Mouse (Mus musculus): ENCODE results near the gene Prom1. TPM values are rescaled to one million over a fixed set of nuclear protein-coding genes. Genes with fewer than 3 reads are reported as not detected.

The Prom1 gene
- total and polyA plus RNA-seq, 2 experiments from 2014 or later: 13.4 to 14.2 TPM

- no peak for ATAC-seq (ENCODE audit: low FRiP score)
- no peak overlapping the region for H3K9ac ChIP-seq (replicated peaks; ENCODE audit: low read length, poor library complexity, severe bottlenecking)
- WGBS: 86% methylated on average over 1 of the region's 1 CpGs
These were observed 124.8 kb downstream of the Prom1 start for GRCm38 (mm10) chr5:43976821-43977561.

GRCm38 (mm10) chr5:43974166-43974565 is 127.7 kb downstream of the Prom1 start:
- no peaks in the 10 kb centered on the region for H3K9me3 ChIP-seq (ENCODE audit: low read length)
- no peaks in the 10 kb centered on the region for H3K4me1 ChIP-seq (ENCODE audit: insufficient read depth, low read length)
- no peaks in the 10 kb centered on the region for H3K36me3 ChIP-seq (ENCODE audit: insufficient read depth, low read length)
- no peak overlapping the region for H3K27ac ChIP-seq (ENCODE audit: low read depth, low read length)
- no peaks in the 10 kb centered on the region for H3K27me3 ChIP-seq (ENCODE audit: insufficient read depth, low read length)
- H3K4me3 ChIP-seq (ENCODE audit: low read depth, low read length): no peak overlapping the region
- TF ChIP-seq CTCF (IDR thresholded peaks at IDR 0.05): no peak
- no peak overlapping the region for H3K4me2 ChIP-seq (ENCODE audit: low read depth, low read length, poor library complexity, severe bottlenecking)
- ATAC-seq (ENCODE audit: low FRiP score) (no peak), DNase-seq (ENCODE audit: low spot score) (no peak)
- WGBS: 88% methylated on average over 6 of the region's 6 CpGs
- H3K9ac ChIP-seq (replicated peaks; ENCODE audit: low read length, poor library complexity, severe bottlenecking): no peak overlapping the region

More at GRCm38 (mm10) chr5:43976821-43977561, 124.8 kb downstream of the Prom1 start:
- no peak for DNase-seq (ENCODE audit: low spot score)
- Histone ChIP-seq H3K27ac (ENCODE audit: low read depth, low read length) (no peak overlapping the region), H3K4me3 (ENCODE audit: low read depth, low read length) (no peak overlapping the region), H3K36me3 (ENCODE audit: insufficient read depth, low read length) (no peaks in the 10 kb centered on the region), H3K9me3 (ENCODE audit: low read length) (no peaks in the 10 kb centered on the region), H3K27me3 (ENCODE audit: insufficient read depth, low read length) (no peaks in the 10 kb centered on the region), H3K4me2 (ENCODE audit: low read depth, low read length, poor library complexity, severe bottlenecking) (no peak overlapping the region), H3K4me1 (ENCODE audit: insufficient read depth, low read length) (no peaks in the 10 kb centered on the region)
- TF ChIP-seq CTCF (IDR thresholded peaks at IDR 0.05): no peak

GRCm38 (mm10) chr5:43971156-43971555 is 130.7 kb downstream of the Prom1 start:
- no peak for ATAC-seq (ENCODE audit: low FRiP score)
- no peaks in the 10 kb centered on the region for H3K4me1 ChIP-seq (ENCODE audit: insufficient read depth, low read length)
- no peak overlapping the region for H3K27ac ChIP-seq (ENCODE audit: low read depth, low read length)
- no peaks in the 10 kb centered on the region for H3K9me3 ChIP-seq (ENCODE audit: low read length)
- H3K4me3 ChIP-seq (ENCODE audit: low read depth, low read length): no peak overlapping the region
- WGBS: 85% methylated on average over 2 of the region's 2 CpGs
- no peak for TF ChIP-seq CTCF (IDR thresholded peaks at IDR 0.05)
- no peaks in the 10 kb centered on the region for H3K36me3 ChIP-seq (ENCODE audit: insufficient read depth, low read length)
- H3K27me3 ChIP-seq (ENCODE audit: insufficient read depth, low read length): no peaks in the 10 kb centered on the region
- no peak overlapping the region for H3K4me2 ChIP-seq (ENCODE audit: low read depth, low read length, poor library complexity, severe bottlenecking)
- no peak overlapping the region for H3K9ac ChIP-seq (replicated peaks; ENCODE audit: low read length, poor library complexity, severe bottlenecking)
- no peak for DNase-seq (ENCODE audit: low spot score)

- no peak for ATAC-seq (ENCODE audit: low FRiP score)
- 86% methylated on average over 2 of the region's 2 CpGs for WGBS
- DNase-seq (ENCODE audit: low spot score): no peak
- H3K9ac ChIP-seq (replicated peaks; ENCODE audit: low read length, poor library complexity, severe bottlenecking): no peak overlapping the region
- H3K27me3 ChIP-seq (ENCODE audit: insufficient read depth, low read length): no peaks in the 10 kb centered on the region
- no peaks in the 10 kb centered on the region for H3K4me1 ChIP-seq (ENCODE audit: insufficient read depth, low read length)
- no peak overlapping the region for H3K4me3 ChIP-seq (ENCODE audit: low read depth, low read length)
- TF ChIP-seq CTCF (IDR thresholded peaks at IDR 0.05): no peak
- H3K4me2 ChIP-seq (ENCODE audit: low read depth, low read length, poor library complexity, severe bottlenecking): no peak overlapping the region
- H3K9me3 ChIP-seq (ENCODE audit: low read length): no peaks in the 10 kb centered on the region
- no peaks in the 10 kb centered on the region for H3K36me3 ChIP-seq (ENCODE audit: insufficient read depth, low read length)
- H3K27ac ChIP-seq (ENCODE audit: low read depth, low read length): no peak overlapping the region
These were observed 131.3 kb downstream of the Prom1 start for GRCm38 (mm10) chr5:43970532-43970931.

GRCm38 (mm10) chr5:43968634-43969033 is 133.2 kb downstream of the Prom1 start:
- Histone ChIP-seq H3K27ac (ENCODE audit: low read depth, low read length) (no peak overlapping the region), H3K36me3 (ENCODE audit: insufficient read depth, low read length) (no peaks in the 10 kb centered on the region), H3K4me1 (ENCODE audit: insufficient read depth, low read length) (no peaks in the 10 kb centered on the region), H3K4me2 (ENCODE audit: low read depth, low read length, poor library complexity, severe bottlenecking) (no peak overlapping the region), H3K9me3 (ENCODE audit: low read length) (no peaks in the 10 kb centered on the region), H3K4me3 (ENCODE audit: low read depth, low read length) (no peak overlapping the region), H3K9ac (replicated peaks; ENCODE audit: low read length, poor library complexity, severe bottlenecking) (no peak overlapping the region), H3K27me3 (ENCODE audit: insufficient read depth, low read length) (no peaks in the 10 kb centered on the region)
- DNase-seq (ENCODE audit: low spot score) (no peak), ATAC-seq (ENCODE audit: low FRiP score) (no peak)
- no peak for TF ChIP-seq CTCF (IDR thresholded peaks at IDR 0.05)
- WGBS: 66% methylated on average over 2 of the region's 2 CpGs

DNA sequence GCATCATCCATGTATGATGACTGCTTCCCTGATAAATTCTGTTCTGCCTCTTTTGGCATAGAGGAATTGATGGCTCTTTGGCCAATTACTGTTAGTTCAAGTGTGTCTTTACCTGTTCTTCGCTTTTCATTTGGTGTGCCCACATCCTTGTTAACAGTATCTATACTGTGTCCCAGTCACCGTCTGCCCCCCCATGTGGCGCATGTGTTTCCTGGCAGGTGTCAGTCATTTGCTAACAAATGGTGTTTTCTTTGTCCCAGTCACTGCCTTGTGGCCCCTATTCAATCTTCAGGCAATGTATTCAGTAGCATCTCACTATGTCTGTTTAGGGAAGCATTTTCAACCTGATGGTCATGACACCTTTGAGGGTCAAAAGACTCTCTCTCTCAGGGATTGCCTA is 140.8 kb downstream of the Prom1 start:
- Histone ChIP-seq H3K4me3 (ENCODE audit: low read depth, low read length) (no peak overlapping the region), H3K27me3 (ENCODE audit: insufficient read depth, low read length) (no peaks in the 10 kb centered on the region), H3K36me3 (ENCODE audit: insufficient read depth, low read length) (no peaks in the 10 kb centered on the region), H3K27ac (ENCODE audit: low read depth, low read length) (no peak overlapping the region), H3K4me1 (ENCODE audit: insufficient read depth, low read length) (no peaks in the 10 kb centered on the region), H3K9ac (replicated peaks; ENCODE audit: low read length, poor library complexity, severe bottlenecking) (no peak overlapping the region), H3K9me3 (ENCODE audit: low read length) (no peaks in the 10 kb centered on the region), H3K4me2 (ENCODE audit: low read depth, low read length, poor library complexity, severe bottlenecking) (no peak overlapping the region)
- 90% methylated on average over 3 of the region's 3 CpGs for WGBS
- DNase-seq (ENCODE audit: low spot score): no peak
- ATAC-seq (ENCODE audit: low FRiP score): no peak
- TF ChIP-seq CTCF (IDR thresholded peaks at IDR 0.05): no peak

Measured in midbrain, postnatal 0 days (tissue).